Mouse (Mus musculus) brain, embryonic 14.5 days (tissue): ENCODE measurements around the gene Olfr397. TPM values are rescaled to one million over a fixed set of nuclear protein-coding genes. Genes with fewer than 3 reads are reported as not detected.

Experiments
- DNase-seq: peaks from one replicate; pipeline ENCODE4 v3.0.0-alpha.2; 2011; ENCODE audit warnings: low read depth
- CTCF ChIP-seq: fragments of 200-500 bp; IDR thresholded peaks from 2 replicates; pipeline ENCODE4 v1.5.1; 2012; ENCODE audit warnings: inconsistent platforms, mild to moderate bottlenecking, moderate library complexity, borderline replicate concordance; ENCODE audit not compliant: insufficient read depth, insufficient read length; ENCODE audit errors: extremely low read depth
- POLR2A ChIP-seq: fragments of 200-500 bp; IDR thresholded peaks from 2 replicates; pipeline ENCODE4 v1.6.1; 2012; ENCODE audit warnings: mild to moderate bottlenecking, inconsistent platforms, borderline replicate concordance; ENCODE audit not compliant: poor library complexity, insufficient read depth, insufficient read length, severe bottlenecking; ENCODE audit errors: extremely low read depth
- polyA plus RNA-seq: library from polyadenylated mRNA; depleted of rRNA; stranded (reverse); fragments of >200 nt; gene quantifications from 2 replicates; pipeline ENCODE4 v1.2.3, GENCODE M21; 2012; rRNA removed

The Olfr397 gene
- not detected in 2 replicates for polyA plus RNA-seq

- TF ChIP-seq POLR2A (no peak), CTCF (no peak)
- DNase-seq, result no peak
Observed at GRCm38 (mm10) chr11:73960517-73960916, at the start of gene Olfr397. Olfr397 (plus strand) TSS chr11:73960817.

DNA sequence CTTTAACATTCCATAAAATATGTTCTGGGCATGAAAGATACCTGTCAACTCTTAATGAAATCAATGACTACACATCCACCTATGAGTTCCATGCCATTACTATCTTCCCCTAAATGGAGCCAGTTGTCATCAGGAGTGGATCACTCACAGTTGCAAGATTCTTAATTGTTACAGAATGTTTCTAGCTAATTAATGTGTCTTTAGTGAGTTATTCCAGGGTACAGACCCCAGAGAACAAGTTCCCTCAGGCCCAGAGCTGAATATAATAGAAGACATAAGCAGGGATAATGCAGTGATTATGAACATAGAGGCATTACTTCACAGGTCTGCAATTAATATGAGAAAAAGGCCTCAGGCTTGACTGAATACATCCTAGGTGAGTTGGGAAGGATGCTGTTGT lies 24.2 kb upstream of the Olfr397 start, which contains the start of gene Olfr23:
Gene Olfr23, plus strand, starts transcription at position 301 of the 400 bp plus-strand sequence.
- DNase-seq, result no peak
- TF ChIP-seq POLR2A (no peak), CTCF (no peak)

GRCm38 (mm10) chr11:73990307-73990706 lies 29.7 kb downstream of the Olfr397 start, which contains the start of gene Olfr398:
Olfr398 (minus strand) TSS chr11:73990407.
- no peak for TF ChIP-seq CTCF
- TF ChIP-seq POLR2A, result no peak
- no peak for DNase-seq

- TF ChIP-seq POLR2A (no peak), CTCF (no peak)
- no peak for DNase-seq
Observed at GRCm38 (mm10) chr11:73993115-73993514, 32.5 kb downstream of the Olfr397 start.

Other genes with a start within 250 kb of the Olfr397 start
- not detected in 2 replicates for gene Olfr389, start 180.1 kb upstream of the Olfr397 start, polyA plus RNA-seq
- gene Olfr390, start 177.9 kb upstream of the Olfr397 start, polyA plus RNA-seq, result not detected in 2 replicates
- gene Olfr391-ps, start 157.8 kb upstream of the Olfr397 start, polyA plus RNA-seq, result not detected in 2 replicates
- not detected in 2 replicates for gene Olfr392, start 143.8 kb upstream of the Olfr397 start, polyA plus RNA-seq
- not detected in 2 replicates for gene Olfr393, start 109.4 kb upstream of the Olfr397 start, polyA plus RNA-seq
- not detected in 2 replicates for gene Olfr394, start 70.0 kb upstream of the Olfr397 start, polyA plus RNA-seq
- gene Olfr395, start 51.5 kb upstream of the Olfr397 start, polyA plus RNA-seq, result not detected in 2 replicates
- not detected in 2 replicates for gene Olfr23, start 24.1 kb upstream of the Olfr397 start, polyA plus RNA-seq
- not detected in 2 replicates for gene Olfr398, start 29.6 kb downstream of the Olfr397 start, polyA plus RNA-seq
- not detected in 2 replicates for gene Olfr139, start 95.7 kb downstream of the Olfr397 start, polyA plus RNA-seq
- not detected in 2 replicates for gene Olfr399, start 95.8 kb downstream of the Olfr397 start, polyA plus RNA-seq
- not detected in 2 replicates for gene Zfp616, start 109.1 kb downstream of the Olfr397 start, polyA plus RNA-seq
- gene Olfr401, start 152.9 kb downstream of the Olfr397 start, polyA plus RNA-seq, result not detected in 2 replicates
- not detected in 2 replicates for gene Olfr402, start 192.7 kb downstream of the Olfr397 start, polyA plus RNA-seq
- not detected in 2 replicates for gene Olfr403, start 225.4 kb downstream of the Olfr397 start, polyA plus RNA-seq